Mouse (Mus musculus) embryonic facial prominence, embryonic 11.5 days (tissue): Measurements from ENCODE around the gene Miox. TPM values are rescaled to one million over a fixed set of nuclear protein-coding genes. Genes with fewer than 3 reads are reported as not detected.

Experiments used
- ATAC-seq: fragments of 200-750 bp; cut with Nextera tagmentation; replicated peaks from 2 replicates; pipeline ENCODE4 v1.8.0; 2017; ENCODE audit warnings: low read depth; ENCODE audit not compliant: insufficient number of reproducible peaks, low FRiP score, low TSS enrichment
- DNase-seq: peaks from one replicate; pipeline ENCODE4 v3.0.0-alpha.2; 2015; ENCODE audit warnings: low spot score
- H3K27ac ChIP-seq: fragments of 300-500 bp; sonication (generic); replicated peaks from 2 replicates; pipeline ENCODE4 v1.5.1; 2014; ENCODE audit warnings: mild to moderate bottlenecking, low read depth, low read length, control low read depth
- H3K27me3 ChIP-seq: fragments of 300-500 bp; sonication (generic); 2 replicates; pipeline ENCODE4 v1.6.1; 2014; ENCODE audit warnings: mild to moderate bottlenecking, low read length, moderate library complexity, mixed read lengths; ENCODE audit not compliant: control insufficient read depth, insufficient read depth
- H3K36me3 ChIP-seq: fragments of 300-500 bp; sonication (generic); replicated peaks from 2 replicates; pipeline ENCODE4 v1.6.1; 2014; ENCODE audit warnings: low read depth, mild to moderate bottlenecking, low read length, moderate library complexity, mixed read lengths; ENCODE audit not compliant: control insufficient read depth, insufficient read depth
- H3K4me1 ChIP-seq: fragments of 300-500 bp; sonication (generic); 2 replicates; pipeline ENCODE4 v1.6.1; 2014; ENCODE audit warnings: low read length, mixed read lengths; ENCODE audit not compliant: control insufficient read depth, insufficient read depth
- H3K4me2 ChIP-seq: fragments of 300-500 bp; sonication (generic); 2 replicates; pipeline ENCODE4 v1.6.1; 2014; ENCODE audit warnings: low read depth, mild to moderate bottlenecking, control low read depth, low read length, moderate library complexity
- H3K4me3 ChIP-seq: fragments of 300-500 bp; sonication (generic); 2 replicates; pipeline ENCODE4 v1.5.1; 2014; ENCODE audit warnings: low read depth, low read length, control low read depth
- H3K9ac ChIP-seq: fragments of 300-500 bp; sonication (generic); replicated peaks from 2 replicates; pipeline ENCODE4 v1.6.1; 2014; ENCODE audit warnings: mild to moderate bottlenecking, control low read depth, low read length
- H3K9me3 ChIP-seq: fragments of 300-500 bp; sonication (generic); replicated peaks from 2 replicates; pipeline ENCODE4 v1.6.1; 2016; ENCODE audit warnings: mild to moderate bottlenecking, low read length, inconsistent platforms, mixed read lengths; ENCODE audit not compliant: control insufficient read depth
- WGBS: fragments of 180-500 bp; shearing (Covaris S2); extraction: QIAGEN DNeasy Blood & Tissue Kit; methylation state at CpG from one replicate; pipeline ENCODE4 v1.1.7; 2014; 5-methylcytosine and 5-hydroxymethylcytosine counted together
- polyA plus RNA-seq: library from polyadenylated mRNA; unstranded; fragments of >200 nt; fragmentation: Nextera tagmentation; extraction: Ambion mirVana; gene quantifications from 2 replicates; pipeline ENCODE4 v1.2.1, GENCODE M21; 2014

Miox gene
- polyA plus RNA-seq, 1 experiment from 2014 or later, result not detected

GRCm38 (mm10) chr15:89354455-89354854, 20.3 kb downstream of the Miox start:
- Histone ChIP-seq H3K4me1 (no peaks in the 10 kb centered on the region), H3K27ac (no peak overlapping the region), H3K36me3 (peaks cover 8% of the 10 kb centered on the region), H3K27me3 (no peaks in the 10 kb centered on the region), H3K4me3 (peak overlapping the region; percentile 63), H3K4me2 (peak overlapping the region; percentile 67), H3K9ac (peak overlapping the region; percentile 86), H3K9me3 (no peaks in the 10 kb centered on the region)
- 85% methylated on average over 7 of the region's 7 CpGs for WGBS
- ATAC-seq (no peak), DNase-seq (no peak)

- Histone ChIP-seq H3K9me3 (no peaks in the 10 kb centered on the region), H3K4me2 (peak within 1 kb of the TSS; percentile 67), H3K4me1 (no peaks in the 10 kb centered on the region), H3K4me3 (peak within 1 kb of the TSS; percentile 63), H3K9ac (peak within 1 kb of the TSS; percentile 86), H3K36me3 (peaks cover 8% of the 10 kb centered on the region), H3K27me3 (no peaks in the 10 kb centered on the region), H3K27ac (peak within 1 kb of the TSS; percentile 68)
- DNase-seq, result peak; percentile 99
- ATAC-seq, result peak; percentile 80
- WGBS, result under 1% methylated on average over 59 of the region's 64 CpGs
These were observed 21.3 kb downstream of the Miox start, which contains the start of the genes Lmf2 and Ncaph2 for GRCm38 (mm10) chr15:89355241-89356187. Gene Lmf2 (minus strand): TSS chr15:89355659. Gene Ncaph2 (plus strand): TSS chr15:89355719.

- Histone ChIP-seq H3K4me1 (no peaks in the 10 kb centered on the region), H3K27me3 (no peaks in the 10 kb centered on the region), H3K4me2 (peak overlapping the region; percentile 32), H3K27ac (peak overlapping the region; percentile 68), H3K36me3 (peaks cover 12% of the 10 kb centered on the region), H3K9ac (peak overlapping the region; percentile 86), H3K9me3 (no peaks in the 10 kb centered on the region), H3K4me3 (peak overlapping the region; percentile 63)
- ATAC-seq, result peak; percentile 64
- DNase-seq, result peak; percentile 98
- WGBS, result 1% methylated on average over 15 of the region's 15 CpGs
These were observed 22.2 kb downstream of the Miox start for GRCm38 (mm10) chr15:89356372-89356771.

GRCm38 (mm10) chr15:89358784-89359183, 24.6 kb downstream of the Miox start:
- no peak overlapping the region for H3K27ac ChIP-seq
- H3K4me3 ChIP-seq, result no peak overlapping the region
- H3K4me2 ChIP-seq, result no peak overlapping the region
- no peaks in the 10 kb centered on the region for H3K27me3 ChIP-seq
- no peaks in the 10 kb centered on the region for H3K4me1 ChIP-seq
- H3K9ac ChIP-seq, result no peak overlapping the region
- DNase-seq (no peak), ATAC-seq (no peak)
- WGBS, result 89% methylated on average over 3 of the region's 3 CpGs
- H3K36me3 ChIP-seq, result peaks cover 4% of the 10 kb centered on the region
- no peaks in the 10 kb centered on the region for H3K9me3 ChIP-seq

- WGBS, result 92% methylated on average over 7 of the region's 7 CpGs
- no peak overlapping the region for H3K4me3 ChIP-seq
- no peak overlapping the region for H3K27ac ChIP-seq
- H3K4me1 ChIP-seq, result no peaks in the 10 kb centered on the region
- no peaks in the 10 kb centered on the region for H3K27me3 ChIP-seq
- no peak overlapping the region for H3K4me2 ChIP-seq
- DNase-seq (no peak), ATAC-seq (no peak)
- peaks cover 8% of the 10 kb centered on the region for H3K36me3 ChIP-seq
- no peak overlapping the region for H3K9ac ChIP-seq
- H3K9me3 ChIP-seq, result no peaks in the 10 kb centered on the region
These were observed 28.9 kb downstream of the Miox start for GRCm38 (mm10) chr15:89363051-89363450.

- DNase-seq, result no peak
These were observed 30.9 kb downstream of the Miox start for GRCm38 (mm10) chr15:89365141-89365551.

GRCm38 (mm10) chr15:89372068-89372467, 37.9 kb downstream of the Miox start:
- peaks cover 7% of the 10 kb centered on the region for H3K27me3 ChIP-seq
- 88% methylated on average over 13 of the region's 13 CpGs for WGBS
- no peak overlapping the region for H3K27ac ChIP-seq
- H3K9ac ChIP-seq, result no peak overlapping the region
- H3K4me2 ChIP-seq, result no peak overlapping the region
- H3K9me3 ChIP-seq, result no peaks in the 10 kb centered on the region
- no peak for ATAC-seq
- peaks cover 17% of the 10 kb centered on the region for H3K36me3 ChIP-seq
- DNase-seq, result no peak
- no peak overlapping the region for H3K4me3 ChIP-seq
- H3K4me1 ChIP-seq, result peaks cover under 1% of the 10 kb centered on the region; the same call in 1 of the 2 replicates

More at GRCm38 (mm10) chr15:89365141-89365551, 30.9 kb downstream of the Miox start:
- ATAC-seq, result no peak
- no peak overlapping the region for H3K4me2 ChIP-seq
- H3K27ac ChIP-seq, result no peak overlapping the region
- no peaks in the 10 kb centered on the region for H3K9me3 ChIP-seq
- no peaks in the 10 kb centered on the region for H3K4me1 ChIP-seq
- no peaks in the 10 kb centered on the region for H3K27me3 ChIP-seq
- no peak overlapping the region for H3K4me3 ChIP-seq
- H3K36me3 ChIP-seq, result peaks cover 15% of the 10 kb centered on the region
- WGBS, result 83% methylated on average over 4 of the region's 4 CpGs
- no peak overlapping the region for H3K9ac ChIP-seq

- H3K4me3 ChIP-seq, result peak overlapping the region; percentile 51; the same call in 1 of the 2 replicates
- no peak for DNase-seq
- no peaks in the 10 kb centered on the region for H3K9me3 ChIP-seq
- H3K9ac ChIP-seq, result no peak overlapping the region
- no peak for ATAC-seq
- peaks cover 16% of the 10 kb centered on the region for H3K36me3 ChIP-seq
- H3K27ac ChIP-seq, result peak overlapping the region; percentile 41; the same call in 1 of the 2 replicates
- 90% methylated on average over 7 of the region's 7 CpGs for WGBS
- peaks cover 12% of the 10 kb centered on the region for H3K27me3 ChIP-seq
- peaks cover 4% of the 10 kb centered on the region; the same call in 1 of the 2 replicates for H3K4me1 ChIP-seq
- H3K4me2 ChIP-seq, result peak overlapping the region; percentile 87
These were observed 38.3 kb downstream of the Miox start for GRCm38 (mm10) chr15:89372536-89372935.
